Mouse (Mus musculus) spleen, postnatal 10 days (tissue): ENCODE data around the gene Arhgap18.
"Not testable (repeated sequence)": the region's sequence is repeated elsewhere in the genome, so short reads cannot be mapped to it uniquely, and the experiment has no call there.

Source experiments
- DNase-seq, 2 experiments: peaks; one replicate each; pipeline ENCODE4 v3.0.0; 2021 to 2022; ENCODE audit warnings: low spot score in 2 of 2

The Arhgap18 gene

GRCm38 (mm10) chr10:26900426-26900825 is 147.2 kb downstream of the Arhgap18 start:
- DNase-seq, result no peak

- no peak for DNase-seq
Observed at GRCm38 (mm10) chr10:26903781-26904180, 150.6 kb downstream of the Arhgap18 start.

DNA sequence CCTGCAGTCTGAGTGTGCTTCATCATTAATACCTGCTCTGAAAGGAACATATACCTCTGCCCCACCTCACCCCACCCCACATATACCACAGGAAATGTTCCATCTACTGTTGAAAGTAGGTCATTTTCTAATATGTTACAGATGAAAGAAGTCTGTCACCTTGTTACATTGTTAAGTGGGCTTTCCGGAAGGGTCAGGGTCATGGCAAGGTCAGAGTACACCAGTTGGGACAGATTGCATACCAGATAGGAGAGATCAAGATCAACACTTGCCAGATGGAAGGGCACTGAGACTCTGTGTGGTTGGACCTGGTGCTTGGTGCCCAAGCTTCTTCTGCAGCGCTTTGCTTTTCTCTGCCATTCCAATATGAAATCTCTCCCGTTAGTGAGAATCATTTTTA is 158.0 kb downstream of the Arhgap18 start:
- no peak for DNase-seq

- DNase-seq, result no peak
Observed at GRCm38 (mm10) chr10:26912112-26912797, 159.0 kb downstream of the Arhgap18 start.

DNA sequence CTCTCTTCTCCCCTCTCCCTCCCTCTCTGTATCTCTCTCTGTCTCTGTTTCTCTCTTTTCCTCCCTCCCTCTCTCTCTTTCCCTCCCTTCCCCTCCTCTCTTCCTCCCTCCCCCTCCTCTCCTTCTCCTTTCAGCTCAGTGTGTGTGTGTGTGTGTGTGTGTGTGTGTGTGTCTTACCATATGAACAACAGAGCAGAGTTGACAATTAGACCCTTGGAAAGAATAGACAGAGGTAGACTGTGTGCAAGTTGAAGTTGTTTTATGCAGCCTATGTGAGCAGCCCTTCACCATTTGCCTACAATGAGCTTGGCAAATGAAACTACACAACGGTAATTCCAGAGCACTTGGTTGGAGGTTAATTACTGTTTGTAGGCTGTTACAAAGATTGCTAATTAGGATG is 159.6 kb downstream of the Arhgap18 start:
- no peak for DNase-seq

DNA sequence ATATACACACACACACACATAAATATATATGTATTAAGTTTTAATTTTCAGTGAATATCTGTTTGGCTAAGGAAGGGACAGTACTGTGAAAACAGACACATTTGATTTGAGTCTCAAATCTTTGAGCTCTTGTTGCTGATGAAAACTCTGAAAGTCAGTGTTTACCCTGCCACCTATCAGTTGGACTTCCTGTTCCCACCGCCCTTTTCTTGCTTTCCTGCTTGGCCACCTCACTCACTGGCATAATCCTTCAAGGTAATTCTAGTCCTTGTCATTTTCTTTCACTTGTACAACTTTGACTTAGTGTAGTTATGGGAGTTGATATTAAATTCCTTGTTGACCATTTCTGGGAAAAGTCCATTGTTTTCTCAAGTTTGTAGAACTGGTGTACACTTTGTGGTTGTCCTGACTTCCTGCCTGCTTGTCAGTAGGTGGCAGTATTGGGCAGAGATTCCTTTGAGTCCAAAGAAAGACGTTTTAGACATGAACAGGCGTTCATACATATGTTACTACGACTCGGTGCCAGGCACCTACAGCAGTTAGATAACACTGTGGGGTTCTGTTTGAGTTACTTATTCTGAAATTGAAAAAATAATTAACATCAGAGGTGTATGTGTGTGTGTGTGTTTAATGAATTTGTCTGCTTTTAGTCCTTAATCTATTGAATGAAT is 166.2 kb downstream of the Arhgap18 start:
- DNase-seq, result peak in 1 of 2 experiments; percentile 20

DNA sequence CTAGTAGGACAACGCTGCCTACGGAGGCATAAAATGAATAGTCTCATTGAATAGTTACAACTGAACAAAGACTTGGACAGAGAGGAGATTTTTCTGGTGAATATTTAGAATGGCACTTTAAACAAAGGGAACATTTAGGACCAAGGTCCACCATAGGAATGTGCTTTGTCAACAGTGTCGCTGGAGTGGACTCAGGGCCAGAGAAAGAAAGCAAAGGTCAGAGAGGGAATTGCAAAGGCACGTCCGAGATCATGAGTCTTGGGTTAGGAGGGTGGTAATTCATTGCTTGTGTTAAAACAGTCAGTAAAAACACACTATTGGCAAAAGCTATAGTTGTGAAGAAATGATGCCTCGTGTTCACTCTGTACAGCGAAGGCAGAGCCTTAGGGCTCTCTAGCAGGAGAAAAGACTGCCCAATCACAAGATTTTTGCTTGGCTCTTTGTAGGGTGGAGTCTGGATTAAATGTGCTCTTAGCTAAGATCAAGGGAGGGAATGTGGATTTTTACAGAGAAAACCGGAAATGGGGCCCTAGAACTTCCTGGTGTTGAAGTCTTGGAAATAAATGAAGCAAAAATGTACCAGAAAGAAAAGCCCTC is 167.3 kb downstream of the Arhgap18 start:
- DNase-seq, result no peak

- not testable (repeated sequence) for DNase-seq
Observed at GRCm38 (mm10) chr10:26936056-26936455, 182.8 kb downstream of the Arhgap18 start.

DNA sequence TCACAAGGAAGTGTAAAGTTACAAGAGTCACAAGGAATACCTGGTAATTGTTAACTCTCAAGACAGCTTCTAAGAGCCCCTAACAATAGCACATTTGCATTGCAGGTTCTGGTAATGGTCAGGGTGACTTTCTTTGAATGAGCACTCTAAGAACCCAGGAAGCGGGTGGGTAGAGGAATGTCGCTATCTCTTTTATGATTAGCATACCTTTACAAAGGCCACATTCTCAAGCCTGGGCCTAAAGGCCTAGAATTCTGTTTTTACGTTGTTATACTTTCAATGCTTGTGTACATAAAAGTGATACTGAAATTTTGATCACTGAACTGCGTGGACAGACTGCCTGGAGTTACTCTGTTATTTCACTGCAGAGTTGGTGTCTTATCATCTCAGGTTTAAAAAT is 185.2 kb downstream of the Arhgap18 start:
- not testable (repeated sequence) for DNase-seq

DNA sequence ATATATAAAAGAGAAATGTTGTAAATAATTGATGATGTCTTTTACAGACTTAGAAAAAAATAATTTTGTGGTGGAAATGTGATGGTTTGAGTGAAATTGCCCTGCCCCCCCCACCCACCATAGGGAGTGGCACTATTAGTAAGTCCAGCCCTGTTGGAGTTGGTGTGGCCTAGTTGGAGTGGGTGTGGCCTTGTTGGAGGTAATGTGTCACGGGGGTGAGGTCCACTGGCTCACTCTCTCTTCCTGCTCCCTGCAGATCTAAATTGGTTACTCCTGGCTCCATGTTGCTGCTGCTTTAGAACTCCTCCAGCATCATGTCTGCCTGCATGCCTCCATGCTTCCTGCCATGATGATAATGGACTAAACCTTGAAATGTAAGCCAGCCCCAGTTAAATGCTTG is 186.3 kb downstream of the Arhgap18 start:
- no peak for DNase-seq

DNA sequence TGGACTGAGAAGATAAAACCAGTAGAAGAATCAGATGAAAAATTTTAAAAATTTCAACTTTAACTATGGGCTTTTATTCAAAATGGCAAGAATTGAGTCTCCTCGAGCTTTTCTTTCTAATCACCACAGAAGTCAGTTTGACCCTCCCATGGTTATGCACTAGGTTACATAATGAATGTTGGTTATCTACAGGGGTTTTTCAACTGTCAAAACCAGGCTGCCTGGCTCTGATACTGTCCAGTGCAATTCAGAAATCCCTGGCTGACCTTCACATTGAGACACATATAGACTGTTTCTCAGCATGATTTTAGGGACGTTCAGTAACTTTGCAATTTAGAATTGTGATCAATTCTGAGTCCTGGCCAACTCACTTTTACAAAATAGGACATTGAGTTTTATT is 195.1 kb downstream of the Arhgap18 start:
- DNase-seq, result no peak

DNA sequence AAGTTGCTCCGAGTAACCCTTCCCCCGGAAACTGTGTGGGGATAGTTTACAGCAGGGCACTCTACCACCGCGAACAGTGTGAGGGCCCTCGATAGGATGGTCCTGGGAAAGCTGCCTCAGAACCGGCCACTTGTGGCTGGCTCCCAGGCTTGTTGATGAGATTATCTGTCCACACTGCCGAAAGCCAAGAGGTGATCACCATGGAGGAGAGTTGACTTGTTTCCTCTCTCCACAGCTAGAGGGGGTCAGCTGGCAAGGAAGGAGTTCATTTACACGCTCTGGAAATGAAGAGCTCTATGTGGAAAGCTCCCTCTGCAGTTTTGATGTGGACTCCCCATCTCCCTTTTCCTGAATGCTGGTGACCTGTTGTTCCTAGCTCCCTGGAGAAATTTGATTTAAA is 196.4 kb downstream of the Arhgap18 start:
- DNase-seq, result no peak

DNA sequence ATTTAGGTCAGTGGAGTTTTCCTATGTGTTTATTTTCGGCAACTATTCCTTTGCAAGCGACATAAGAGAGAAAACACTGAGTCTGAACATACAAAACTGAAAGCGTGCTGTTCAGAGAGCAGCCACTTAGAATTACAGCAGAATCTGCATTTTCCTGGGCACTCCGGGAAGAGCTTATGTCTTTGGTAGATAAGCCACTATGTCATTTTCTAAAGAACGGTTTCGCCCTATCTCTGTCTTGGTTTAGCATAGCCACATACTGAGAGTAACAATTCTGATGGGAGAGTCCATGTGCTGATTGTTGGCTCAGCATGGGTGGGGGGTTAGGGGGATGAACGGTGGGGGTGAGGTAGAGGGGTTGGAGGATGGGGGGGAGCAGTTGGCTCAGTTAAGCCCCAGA is 197.2 kb downstream of the Arhgap18 start:
- no peak for DNase-seq

- DNase-seq, result no peak
Observed at GRCm38 (mm10) chr10:26958513-26958912, 205.3 kb downstream of the Arhgap18 start.
